Mouse (Mus musculus) kidney, adult 11 months (tissue): Measurements from ENCODE around the gene Trdn.

Source experiments
- DNase-seq: peaks from one replicate; pipeline ENCODE4 v3.0.0; 2022

Trdn gene

GRCm38 (mm10) chr10:33375474-33376029, 295.2 kb downstream of the Trdn start:
- no peak for DNase-seq
